Mouse (Mus musculus) hindbrain, embryonic 11.5 days (tissue): ENCODE measurements around the gene Gm21972. TPM values are rescaled to one million over a fixed set of nuclear protein-coding genes. Genes with fewer than 3 reads are reported as not detected.

ENCODE experiments used
- ATAC-seq: fragments of 200-750 bp; cut with Nextera tagmentation; 2 replicates; pipeline ENCODE4 v1.8.0; 2017; ENCODE audit warnings: mild to moderate bottlenecking, moderate TSS enrichment, moderate library complexity; ENCODE audit not compliant: low FRiP score
- DNase-seq: peaks from one replicate; pipeline ENCODE4 v3.0.0-alpha.2; 2015; ENCODE audit warnings: low spot score
- H3K27ac ChIP-seq: fragments of 300-500 bp; sonication (generic); 2 replicates; pipeline ENCODE4 v1.5.1; 2014; ENCODE audit warnings: mild to moderate bottlenecking, low read depth, low read length
- H3K27me3 ChIP-seq: fragments of 300-500 bp; sonication (generic); 2 replicates; pipeline ENCODE4 v1.6.1; 2014; ENCODE audit warnings: mild to moderate bottlenecking, low read length, moderate library complexity, mixed read lengths; ENCODE audit not compliant: control insufficient read depth, insufficient read depth
- H3K36me3 ChIP-seq: fragments of 300-500 bp; sonication (generic); 2 replicates; pipeline ENCODE4 v1.6.1; 2014; ENCODE audit warnings: mild to moderate bottlenecking, low read length, moderate library complexity, mixed read lengths; ENCODE audit not compliant: control insufficient read depth, insufficient read depth
- H3K4me1 ChIP-seq: fragments of 300-500 bp; sonication (generic); replicated peaks from 2 replicates; pipeline ENCODE4 v1.6.1; 2014; ENCODE audit warnings: low read length, mixed read lengths; ENCODE audit not compliant: control insufficient read depth, insufficient read depth
- H3K4me2 ChIP-seq: fragments of 300-500 bp; sonication (generic); replicated peaks from 2 replicates; pipeline ENCODE4 v1.6.1; 2014; ENCODE audit warnings: mild to moderate bottlenecking, low read depth, low read length
- H3K4me3 ChIP-seq: fragments of 300-500 bp; sonication (generic); 2 replicates; pipeline ENCODE4 v1.5.1; 2014; ENCODE audit warnings: low read depth, low read length
- H3K9ac ChIP-seq: fragments of 300-500 bp; sonication (generic); 2 replicates; pipeline ENCODE4 v1.6.1; 2014; ENCODE audit warnings: low read depth, low read length
- H3K9me3 ChIP-seq: fragments of 300-500 bp; sonication (generic); 2 replicates; pipeline ENCODE4 v1.6.1; 2016; ENCODE audit warnings: low read length; ENCODE audit not compliant: control insufficient read depth
- WGBS: fragments of 180-500 bp; shearing (Covaris S2); extraction: QIAGEN DNeasy Blood & Tissue Kit; methylation state at CpG from one replicate; pipeline ENCODE4 v1.1.7; 2014; 5-methylcytosine and 5-hydroxymethylcytosine counted together
- polyA plus RNA-seq: library from polyadenylated mRNA; unstranded; fragments of >200 nt; fragmentation: Nextera tagmentation; extraction: Ambion mirVana; gene quantifications from 2 replicates; pipeline ENCODE4 v1.2.1, GENCODE M21; 2014

The Gm21972 gene
- polyA plus RNA-seq, 1 experiment from 2014 or later: not detected

- Histone ChIP-seq H3K27me3 (no peaks in the 10 kb centered on the region), H3K36me3 (peaks cover 4% of the 10 kb centered on the region; the same call in 1 of the 2 replicates), H3K9me3 (no peaks in the 10 kb centered on the region), H3K4me3 (no peak overlapping the region), H3K27ac (no peak overlapping the region), H3K4me2 (no peak overlapping the region), H3K9ac (no peak overlapping the region), H3K4me1 (no peaks in the 10 kb centered on the region)
- DNase-seq (no peak), ATAC-seq (no peak)
- 77% methylated on average over 7 of the region's 7 CpGs for WGBS
Observed at GRCm38 (mm10) chr1:86194044-86194443, 60.6 kb downstream of the Gm21972 start.

GRCm38 (mm10) chr1:86198276-86198675 lies 64.8 kb downstream of the Gm21972 start:
- H3K9ac ChIP-seq: no peak overlapping the region
- H3K4me3 ChIP-seq: no peak overlapping the region
- DNase-seq: no peak
- H3K9me3 ChIP-seq: no peaks in the 10 kb centered on the region
- H3K27ac ChIP-seq: no peak overlapping the region
- H3K4me2 ChIP-seq: no peak overlapping the region
- no peak for ATAC-seq
- H3K4me1 ChIP-seq: no peaks in the 10 kb centered on the region
- H3K27me3 ChIP-seq: no peaks in the 10 kb centered on the region
- WGBS: 66% methylated on average over 6 of the region's 6 CpGs
- H3K36me3 ChIP-seq: peaks cover 7% of the 10 kb centered on the region

GRCm38 (mm10) chr1:86199026-86199425 lies 65.6 kb downstream of the Gm21972 start:
- WGBS: 88% methylated on average over 5 of the region's 5 CpGs
- H3K36me3 ChIP-seq: peaks cover 9% of the 10 kb centered on the region
- H3K27ac ChIP-seq: no peak overlapping the region
- H3K4me2 ChIP-seq: no peak overlapping the region
- no peaks in the 10 kb centered on the region for H3K27me3 ChIP-seq
- no peak overlapping the region for H3K9ac ChIP-seq
- no peak overlapping the region for H3K4me3 ChIP-seq
- no peak for ATAC-seq
- no peaks in the 10 kb centered on the region for H3K9me3 ChIP-seq
- H3K4me1 ChIP-seq: no peaks in the 10 kb centered on the region
- DNase-seq: no peak

GRCm38 (mm10) chr1:86201312-86201711 lies 67.9 kb downstream of the Gm21972 start:
- no peak for ATAC-seq
- Histone ChIP-seq H3K9me3 (no peaks in the 10 kb centered on the region), H3K4me3 (no peak overlapping the region), H3K9ac (no peak overlapping the region), H3K4me2 (no peak overlapping the region), H3K36me3 (peaks cover 10% of the 10 kb centered on the region), H3K27ac (no peak overlapping the region), H3K27me3 (no peaks in the 10 kb centered on the region), H3K4me1 (no peaks in the 10 kb centered on the region)
- DNase-seq: no peak

- WGBS: 97% methylated on average over 9 of the region's 9 CpGs
- H3K4me1 ChIP-seq: no peaks in the 10 kb centered on the region
- DNase-seq (no peak), ATAC-seq (no peak)
- peaks cover 10% of the 10 kb centered on the region for H3K36me3 ChIP-seq
- H3K27ac ChIP-seq: no peak overlapping the region
- no peak overlapping the region for H3K4me2 ChIP-seq
- no peaks in the 10 kb centered on the region for H3K27me3 ChIP-seq
- no peak overlapping the region for H3K9ac ChIP-seq
- H3K9me3 ChIP-seq: no peaks in the 10 kb centered on the region
- H3K4me3 ChIP-seq: no peak overlapping the region
Observed at GRCm38 (mm10) chr1:86202617-86203219, 69.3 kb downstream of the Gm21972 start.

GRCm38 (mm10) chr1:86210676-86211075 lies 77.2 kb downstream of the Gm21972 start:
- no peak overlapping the region for H3K27ac ChIP-seq
- H3K9me3 ChIP-seq: no peaks in the 10 kb centered on the region
- 84% methylated on average over 7 of the region's 7 CpGs for WGBS
- no peak overlapping the region for H3K4me3 ChIP-seq
- no peak overlapping the region for H3K9ac ChIP-seq
- H3K27me3 ChIP-seq: no peaks in the 10 kb centered on the region
- ATAC-seq (no peak), DNase-seq (no peak)
- H3K4me2 ChIP-seq: no peak overlapping the region
- H3K36me3 ChIP-seq: no peaks in the 10 kb centered on the region
- no peaks in the 10 kb centered on the region for H3K4me1 ChIP-seq

- Histone ChIP-seq H3K9ac (no peak overlapping the region), H3K36me3 (no peaks in the 10 kb centered on the region)
- 92% methylated on average over 1 of the region's 1 CpGs for WGBS
Observed at GRCm38 (mm10) chr1:86211498-86211897, 78.1 kb downstream of the Gm21972 start.

More at GRCm38 (mm10) chr1:86211498-86211897, 78.1 kb downstream of the Gm21972 start:
- no peaks in the 10 kb centered on the region for H3K27me3 ChIP-seq
- no peak overlapping the region for H3K4me3 ChIP-seq
- H3K27ac ChIP-seq: no peak overlapping the region
- H3K4me2 ChIP-seq: no peak overlapping the region
- no peak for DNase-seq
- no peak for ATAC-seq
- H3K9me3 ChIP-seq: no peaks in the 10 kb centered on the region
- H3K4me1 ChIP-seq: no peaks in the 10 kb centered on the region

Other genes with a start within 250 kb of the Gm21972 start
- 85.7 and 86.1 TPM in 2 replicates for gene Itm2c, start 239.4 kb upstream of the Gm21972 start, polyA plus RNA-seq
- 0.46 and 0.60 TPM in 2 replicates for gene 4933407L21Rik, start 205.2 kb upstream of the Gm21972 start, polyA plus RNA-seq
- 0.08 TPM in 1 of 2 replicates, not detected in the other for gene Gpr55, start 172.6 kb upstream of the Gm21972 start, polyA plus RNA-seq
- gene Spata3, start 116.8 kb upstream of the Gm21972 start, polyA plus RNA-seq: not detected in 2 replicates
- gene 2810459M11Rik, start 87.8 kb upstream of the Gm21972 start, polyA plus RNA-seq: 0.18 and 0.42 TPM in 2 replicates
- gene Psmd1, start 69.2 kb upstream of the Gm21972 start, polyA plus RNA-seq: 216 and 247 TPM in 2 replicates
- gene Htr2b, start 21.7 kb upstream of the Gm21972 start, polyA plus RNA-seq: 0.28 and 0.88 TPM in 2 replicates
- 33.9 and 36.1 TPM in 2 replicates for gene Armc9, start 21.1 kb downstream of the Gm21972 start, polyA plus RNA-seq
- 2.8 and 2.9 TPM in 2 replicates for gene B3gnt7, start 169.2 kb downstream of the Gm21972 start, polyA plus RNA-seq
- gene Ncl, start 225.8 kb downstream of the Gm21972 start, polyA plus RNA-seq: 342 and 368 TPM in 2 replicates